Mouse (Mus musculus) E14TG2a.4 (cell line): ENCODE results near the gene Schip1.

ENCODE experiments used
- CTCF ChIP-seq: conservative IDR thresholded peaks from 2 replicates; pipeline ENCODE4 v1.5.1; 2014; ENCODE audit warnings: low read length
- POU5F1 ChIP-seq: IDR thresholded peaks from 2 replicates; pipeline ENCODE4 v1.6.1; 2014; ENCODE audit warnings: low read length, borderline replicate concordance

GRCm38 (mm10) chr3:68056373-68057275 lies 8.0 kb upstream of the Schip1 start:
- TF ChIP-seq CTCF (peak; percentile 78), POU5F1 (no peak)
